Mouse (Mus musculus) right cerebral cortex, postnatal 25 days (tissue): ENCODE measurements around the gene 1700025C18Rik.

Experiments
- DNase-seq: peaks from one replicate; pipeline ENCODE4 v3.0.0; 2022

The 1700025C18Rik gene

DNA sequence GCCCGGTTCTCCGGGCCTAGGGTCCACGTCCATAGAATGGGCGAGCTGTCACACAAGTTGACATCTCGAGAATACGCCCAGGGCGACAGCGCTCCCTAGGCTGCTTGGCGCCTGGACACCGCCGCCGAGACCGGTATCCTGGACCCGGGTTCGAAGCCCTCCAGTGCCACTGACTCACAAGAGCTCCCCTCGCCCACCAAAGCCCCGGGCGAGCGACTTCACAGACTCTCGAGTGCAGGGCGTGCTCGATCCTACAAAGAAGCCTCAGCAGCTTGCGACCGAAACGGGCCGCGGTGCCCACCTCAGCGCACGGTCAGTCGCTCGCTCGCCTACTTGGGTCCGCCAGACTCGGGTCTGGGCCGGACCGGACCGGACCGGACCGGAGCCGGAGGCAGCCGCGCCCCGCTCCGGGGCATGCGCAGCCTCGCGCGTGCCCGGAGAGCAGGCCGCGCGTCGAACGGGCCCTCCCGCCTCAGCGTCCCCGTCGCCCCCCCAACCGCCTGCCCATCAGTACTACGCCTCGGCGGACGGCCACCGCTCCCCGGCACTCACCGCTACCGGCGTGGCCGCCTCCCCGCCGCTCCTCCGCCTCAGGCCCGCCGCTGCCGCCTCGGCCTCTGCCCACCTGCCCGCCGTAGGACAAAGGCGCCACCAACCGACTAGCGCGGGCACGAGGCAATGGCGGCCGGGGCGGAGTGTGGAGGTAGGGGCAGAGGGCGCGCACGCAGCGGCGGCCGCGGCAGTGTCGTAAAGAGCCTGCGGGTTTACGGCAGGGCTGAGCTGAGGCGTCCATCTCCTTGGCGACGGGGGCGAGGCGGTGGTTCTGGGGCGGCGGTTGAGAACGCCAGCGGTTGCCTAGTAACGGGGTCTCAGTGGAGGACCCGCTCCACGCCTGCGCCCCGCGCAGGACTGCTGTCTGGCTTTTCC is 56.2 kb downstream of the 1700025C18Rik start, which contains the start of gene Ncoa5:
Ncoa5 (minus strand) TSS at position 737 of the 927 bp plus-strand sequence.
- peak; percentile 99 for DNase-seq

DNA sequence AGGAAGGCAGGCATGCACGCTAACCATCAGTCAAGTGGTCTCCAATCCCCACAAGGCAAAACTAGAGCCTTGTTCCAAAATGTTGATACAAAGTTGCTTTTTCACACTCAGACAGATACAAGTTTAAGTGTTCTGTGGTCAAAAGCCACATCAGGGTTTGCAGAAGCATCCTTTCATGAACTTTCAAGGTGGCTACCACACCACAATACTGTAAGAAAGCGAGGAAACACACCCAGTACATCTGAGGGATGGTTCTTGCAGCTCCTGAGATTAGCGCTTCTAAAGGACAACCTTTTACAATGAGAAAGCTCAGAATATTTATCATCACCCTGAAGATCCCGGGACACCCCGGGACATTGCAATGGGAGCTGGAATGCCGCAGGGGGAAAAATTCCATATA is 57.2 kb downstream of the 1700025C18Rik start:
- no peak for DNase-seq

DNA sequence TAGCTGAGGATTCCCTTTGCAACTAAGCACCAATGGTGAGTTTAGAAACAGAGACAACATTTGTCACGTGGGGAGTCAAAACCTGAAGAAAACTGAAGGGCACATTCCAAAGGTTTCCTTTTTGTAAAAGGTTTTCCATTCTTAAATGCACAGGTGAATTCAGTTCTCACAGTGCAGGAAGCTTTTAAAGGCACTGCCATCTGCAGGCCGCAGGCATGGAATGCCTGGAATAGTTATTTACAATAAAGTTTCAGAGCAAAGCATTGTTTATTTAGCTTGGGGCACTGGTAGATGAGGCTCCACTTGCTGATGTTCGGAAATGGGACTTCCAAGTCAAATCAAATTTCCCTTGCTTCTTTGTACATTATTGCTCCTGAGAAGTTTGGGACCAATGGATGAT is 58.0 kb downstream of the 1700025C18Rik start:
- DNase-seq, result no peak
